Mouse (Mus musculus) neutrophil, adult 5-6 weeks (primary cell): ENCODE data around the gene Btbd35f10. TPM values are rescaled to one million over a fixed set of nuclear protein-coding genes. Genes with fewer than 3 reads are reported as not detected.
"Not testable (repeated sequence)": the region's sequence is repeated elsewhere in the genome, so short reads cannot be mapped to it uniquely, and the experiment has no call there.

ENCODE experiments used
- ATAC-seq: fragments of 151-379, 151-347 bp; 2 replicates; pipeline ENCODE4 v1.8.0; 2017; ENCODE audit warnings: mild to moderate bottlenecking, moderate TSS enrichment; ENCODE audit not compliant: insufficient number of reproducible peaks, poor library complexity, low FRiP score, severe bottlenecking; ENCODE audit errors: extremely low read depth
- total RNA-seq: library from RNA; stranded (forward); fragments of 200-1000 nt; gene quantifications from 2 replicates; pipeline ENCODE4 v1.2.3, GENCODE M21; 2017

The Btbd35f10 gene
- not detected in 2 replicates for total RNA-seq

- not testable (repeated sequence) for ATAC-seq
Observed at GRCm38 (mm10) chrX:3752785-3753184, at the start of gene Btbd35f10. Gene Btbd35f10, minus strand, starts transcription at chrX:3752885.

Other genes with a start within 250 kb of the Btbd35f10 start
- not detected in 2 replicates for gene Btbd35f18, start 52.7 kb downstream of the Btbd35f10 start, total RNA-seq
- not detected in 2 replicates for gene Btbd35f16, start 204.1 kb upstream of the Btbd35f10 start, total RNA-seq